Mouse (Mus musculus): ENCODE data around the gene Cmtm4.
A peak's percentile ranks its signal among the peaks of the same experiment; 100 is the strongest.

Gene Cmtm4

DNA sequence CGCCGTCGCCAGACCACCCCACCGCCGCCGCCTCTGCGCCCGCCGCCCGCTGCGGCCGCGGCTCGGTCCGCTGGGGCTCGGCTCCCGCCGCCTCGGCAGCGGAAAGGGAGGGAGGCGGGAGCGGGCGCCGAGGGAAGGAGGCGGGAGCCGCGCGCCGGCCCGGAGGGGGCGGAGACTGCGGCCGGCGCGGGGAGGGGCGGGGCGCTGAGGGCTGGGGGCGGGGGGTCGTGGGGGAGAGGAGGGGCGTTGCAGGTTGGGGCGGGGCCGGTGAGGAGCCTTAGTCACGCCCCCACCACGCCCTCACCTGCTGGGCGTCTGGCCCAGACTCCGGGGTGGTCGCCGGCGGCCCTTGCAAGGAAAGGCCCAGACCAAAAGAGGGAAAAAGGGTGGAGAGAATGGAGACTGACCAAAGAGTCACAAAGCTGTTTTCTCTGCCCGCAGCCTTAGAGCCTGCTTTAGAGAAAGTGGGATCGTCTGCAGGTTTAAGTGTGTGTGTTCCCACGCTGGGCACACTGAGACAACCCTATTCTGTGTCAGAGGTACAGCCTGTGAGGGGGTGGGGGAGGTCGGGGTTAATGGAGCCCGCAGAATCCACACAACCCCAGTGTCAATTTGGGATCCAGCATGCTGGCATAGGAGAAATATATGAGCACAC is at the start of gene Cmtm4:
Gene Cmtm4 (minus strand): TSS at position 105 of the 655 bp plus-strand sequence.
- peak; percentile 50 for DNase-seq

GRCm38 (mm10) chr8:104445248-104445647 is 49.6 kb upstream of the Cmtm4 start:
- no peak for DNase-seq

GRCm38 (mm10) chr8:104443125-104443679 is 47.6 kb upstream of the Cmtm4 start:
- no peak for DNase-seq

DNA sequence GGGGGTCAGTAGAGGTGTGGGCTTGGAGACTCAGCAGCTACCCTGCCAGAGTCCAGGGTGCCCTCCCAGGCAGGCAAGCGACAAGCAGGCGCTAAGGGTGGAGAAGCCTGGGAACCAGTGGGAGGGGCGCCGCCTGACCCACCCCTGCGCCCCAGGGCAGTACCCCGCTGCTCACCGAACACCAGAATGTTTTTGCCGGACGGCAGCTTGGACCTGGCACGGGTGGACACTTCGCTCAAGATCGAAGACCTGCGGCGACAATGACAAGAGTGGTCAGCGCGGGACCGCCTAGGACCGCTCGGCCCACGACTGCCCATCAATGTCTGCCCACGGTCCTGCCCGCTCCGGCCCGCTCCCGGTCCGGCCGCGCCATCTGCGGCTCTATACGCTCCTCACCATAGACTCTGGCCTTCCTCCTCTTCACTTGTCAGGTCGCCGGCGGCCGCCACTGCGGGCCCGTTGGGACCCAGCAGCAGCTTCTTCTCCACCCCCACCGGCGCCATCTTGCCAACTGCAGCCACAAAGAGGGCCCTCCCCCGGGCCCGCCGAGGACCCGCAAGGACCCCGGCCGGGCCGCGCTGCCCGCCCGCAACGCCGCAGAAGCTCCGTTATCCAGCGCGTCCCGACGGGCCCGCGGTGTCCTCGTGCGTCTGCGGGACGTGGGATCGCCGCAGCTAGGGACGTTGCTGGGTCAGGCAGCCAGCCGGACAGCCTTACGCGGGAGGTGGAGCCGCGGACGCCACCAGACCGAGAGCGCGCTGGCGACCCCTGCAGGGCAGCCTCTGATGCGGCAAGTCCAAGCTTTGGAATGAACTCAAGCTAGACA is 46.9 kb upstream of the Cmtm4 start, which contains the start of gene Dync1li2:
Gene Dync1li2 (minus strand): TSS at position 749 of the 826 bp plus-strand sequence.
- peak; percentile 90 for DNase-seq

- no peak for DNase-seq
Observed at GRCm38 (mm10) chr8:104441613-104442012, 46.0 kb upstream of the Cmtm4 start.

GRCm38 (mm10) chr8:104439461-104439860 is 43.9 kb upstream of the Cmtm4 start:
- no peak for DNase-seq

DNA sequence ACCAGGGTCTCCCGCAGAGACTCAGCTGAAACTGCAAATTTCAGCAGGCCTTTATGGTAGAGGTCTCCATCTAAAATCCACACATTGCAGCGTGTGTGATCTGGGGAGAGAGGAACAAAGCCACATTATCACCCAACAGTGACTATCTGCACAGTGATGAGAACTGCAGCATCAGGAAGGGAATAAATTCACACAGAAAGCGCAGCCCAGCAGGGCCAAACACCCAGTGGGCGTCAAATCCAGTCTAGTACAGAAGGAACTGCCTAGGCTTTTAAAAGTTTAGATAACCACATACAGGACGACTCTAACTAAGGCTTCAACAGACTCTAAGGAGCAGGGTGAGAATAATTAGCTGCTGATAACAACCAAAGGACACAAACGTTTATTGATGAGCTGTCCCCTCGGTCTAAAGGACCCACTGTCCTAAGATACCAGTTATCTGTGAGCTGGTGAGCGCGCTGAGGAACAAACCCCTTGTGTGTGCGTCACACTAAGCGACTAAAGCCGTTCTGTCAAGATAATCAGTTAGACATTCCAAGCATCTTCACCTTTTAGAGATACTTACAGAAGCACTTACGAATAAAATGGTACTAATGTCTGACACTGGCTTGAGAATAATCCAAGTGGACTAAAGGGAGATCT is 42.0 kb upstream of the Cmtm4 start:
- DNase-seq: no peak

DNA sequence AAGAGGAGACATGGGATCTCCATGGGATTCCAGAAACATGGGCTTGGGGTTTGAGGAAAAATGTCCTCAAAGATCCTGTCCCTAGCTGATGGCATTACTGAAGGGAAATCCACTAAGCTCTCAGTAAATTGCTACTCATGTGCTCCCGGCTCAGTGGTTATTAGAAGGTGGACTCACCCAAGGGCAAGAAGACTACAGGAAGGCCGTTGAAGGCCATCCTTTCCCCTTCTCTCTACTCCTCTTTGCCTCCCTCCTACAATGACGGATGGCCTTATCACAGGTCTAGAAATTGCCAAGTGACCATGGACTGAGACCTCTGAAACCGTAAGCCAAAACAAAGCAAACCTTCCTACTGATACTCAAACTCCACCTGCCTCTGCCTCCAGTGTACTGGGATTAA is 41.0 kb upstream of the Cmtm4 start:
- no peak for DNase-seq

- peak; percentile 100 for DNase-seq
Observed at GRCm38 (mm10) chr8:104436038-104436437, 40.4 kb upstream of the Cmtm4 start.

DNA sequence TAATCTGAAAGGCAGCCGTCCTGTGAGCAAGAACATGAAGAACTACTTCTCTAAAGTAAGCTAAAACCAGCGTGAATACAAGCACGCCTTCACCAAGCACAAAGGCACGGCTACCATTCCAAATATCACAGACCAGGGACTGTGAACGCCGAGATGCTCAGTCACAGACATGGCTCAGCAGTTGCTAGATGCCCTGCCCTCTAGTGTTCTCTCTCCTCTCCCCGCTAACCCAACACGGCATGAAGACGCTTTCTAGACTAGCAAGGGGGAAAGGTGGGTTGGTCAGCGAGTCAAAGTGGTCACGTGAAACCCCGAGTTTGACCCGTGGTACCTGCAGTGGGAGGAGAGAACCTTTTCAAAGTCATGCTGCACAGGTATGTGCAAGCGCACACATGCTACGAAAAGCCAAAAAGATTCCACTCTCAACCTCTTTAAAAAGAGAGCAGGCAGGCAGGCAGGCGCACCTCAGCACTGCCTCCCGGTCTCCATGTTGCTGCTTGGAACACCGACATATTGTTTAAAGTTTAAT is 39.3 kb upstream of the Cmtm4 start:
- DNase-seq: peak; percentile 32

- DNase-seq: peak; percentile 42
Observed at GRCm38 (mm10) chr8:104434275-104434674, 38.7 kb upstream of the Cmtm4 start.

- no peak for DNase-seq
Observed at GRCm38 (mm10) chr8:104433191-104433842, 37.7 kb upstream of the Cmtm4 start.

DNA sequence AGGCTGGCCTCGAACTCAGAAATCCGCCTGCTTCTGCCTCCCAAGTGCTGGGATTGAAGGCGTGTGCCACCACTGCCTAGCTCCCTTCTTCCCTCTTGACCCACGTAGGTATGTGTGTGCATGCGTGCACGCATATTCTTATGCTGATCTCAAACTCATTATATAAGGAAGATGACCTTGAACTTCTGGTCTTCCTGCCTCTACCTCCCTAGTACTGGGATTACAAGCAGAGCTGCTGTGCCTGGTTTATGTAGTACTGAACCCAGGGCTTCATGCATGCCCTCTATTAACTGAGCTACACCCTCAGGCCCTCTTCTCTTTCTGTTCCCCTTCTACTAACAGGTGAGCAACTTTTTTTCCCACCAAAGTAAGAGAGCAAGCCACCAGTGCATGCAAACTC is 37.0 kb upstream of the Cmtm4 start:
- no peak for DNase-seq

DNA sequence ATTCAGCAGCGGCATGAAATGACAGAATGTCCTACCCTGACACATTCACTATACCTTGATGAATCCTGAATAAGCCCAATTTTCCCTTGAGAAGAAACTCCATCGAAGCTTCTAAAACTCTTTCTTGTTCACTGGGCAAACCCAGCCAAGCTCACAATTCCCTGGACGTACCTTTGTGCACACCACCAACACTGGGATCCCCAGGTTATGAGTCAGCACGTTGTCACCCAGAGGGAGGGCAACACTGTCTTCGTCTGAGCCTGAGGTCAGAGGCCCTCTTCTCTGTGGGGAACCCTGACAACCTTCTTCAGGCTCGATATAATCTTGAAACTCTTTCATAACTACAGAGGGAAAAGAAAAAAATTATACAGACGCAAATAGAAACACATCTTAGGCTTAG is 34.6 kb upstream of the Cmtm4 start:
- DNase-seq: no peak

DNA sequence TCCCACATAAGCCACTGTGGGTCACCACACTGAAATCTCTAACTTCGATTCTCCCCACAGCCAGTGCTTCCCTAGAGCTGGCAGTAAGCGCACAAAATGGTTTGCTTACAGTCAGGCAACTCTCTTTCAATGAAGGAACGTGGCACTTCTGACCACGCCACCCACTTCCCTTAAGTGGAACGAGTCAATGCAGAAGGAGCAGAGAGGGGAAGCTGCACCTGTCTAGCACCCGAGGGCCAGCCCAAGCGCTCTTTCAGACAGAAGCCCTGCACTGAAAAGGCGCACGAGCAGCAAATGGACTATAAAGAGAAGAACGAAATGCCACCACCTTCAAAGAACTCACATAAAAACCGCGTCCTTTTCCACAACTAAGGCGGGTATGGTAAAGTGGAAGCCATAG is 32.1 kb upstream of the Cmtm4 start:
- no peak for DNase-seq

DNA sequence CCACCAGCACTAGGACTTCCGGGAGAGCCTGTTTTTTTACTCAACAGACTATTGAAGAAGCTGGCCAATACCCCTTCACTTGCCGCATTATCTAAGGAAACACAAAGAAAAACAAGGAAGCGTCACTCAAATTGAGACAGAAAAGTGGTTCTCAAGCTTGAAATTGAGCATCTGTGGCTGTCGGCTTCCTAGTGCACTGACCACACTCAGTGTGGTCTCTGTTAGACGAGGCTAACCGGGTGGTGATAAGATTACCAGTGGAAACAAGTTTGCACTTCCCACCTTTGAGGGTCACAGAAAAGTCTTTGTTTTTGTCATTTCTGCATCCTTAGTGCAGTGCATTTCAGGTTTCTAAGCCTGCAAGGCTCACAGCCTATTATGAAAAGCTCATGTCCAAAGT is 26.7 kb upstream of the Cmtm4 start:
- no peak for DNase-seq

- no peak for DNase-seq
Observed at GRCm38 (mm10) chr8:104416022-104416421, 20.4 kb upstream of the Cmtm4 start.

DNA sequence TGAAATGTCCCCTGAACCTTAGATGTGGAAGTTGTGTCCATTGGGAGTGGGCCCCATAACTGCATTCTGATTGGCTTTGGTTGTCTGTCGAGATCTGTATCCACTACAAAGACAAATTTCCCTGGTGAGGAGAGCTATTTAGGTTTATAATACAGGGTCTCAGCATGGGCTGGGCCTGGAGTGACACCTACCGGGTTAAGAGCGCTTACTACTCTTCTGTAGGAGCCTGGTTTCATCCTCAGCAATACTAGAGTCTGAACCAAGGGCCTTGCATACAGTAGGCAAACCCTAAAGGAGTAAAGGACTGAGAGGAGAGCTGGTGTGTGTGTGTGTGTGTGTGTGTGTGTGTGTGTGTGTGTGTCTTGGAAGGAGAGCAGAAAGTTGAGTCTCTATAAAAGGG is 18.6 kb upstream of the Cmtm4 start:
- no peak for DNase-seq

DNA sequence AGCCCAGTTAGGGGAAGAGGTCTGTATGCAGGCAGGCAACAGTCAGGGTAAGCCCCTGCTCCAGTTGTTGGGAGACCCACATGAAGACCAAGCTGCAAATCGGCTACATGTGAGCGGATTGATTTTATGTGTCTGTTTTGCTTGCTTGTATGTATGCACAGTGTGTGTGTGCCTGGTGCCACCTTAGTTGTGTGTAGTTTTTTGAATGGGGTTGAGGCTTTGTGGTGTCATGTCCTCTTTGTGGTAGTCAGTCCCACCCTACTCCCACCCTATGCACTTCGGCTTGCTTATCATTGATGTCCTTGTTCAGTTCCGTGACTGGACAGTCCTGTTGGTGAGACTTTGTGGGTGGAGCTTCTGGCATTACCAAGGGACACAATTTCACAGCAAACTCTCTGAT is 18.2 kb upstream of the Cmtm4 start:
- no peak for DNase-seq

DNA sequence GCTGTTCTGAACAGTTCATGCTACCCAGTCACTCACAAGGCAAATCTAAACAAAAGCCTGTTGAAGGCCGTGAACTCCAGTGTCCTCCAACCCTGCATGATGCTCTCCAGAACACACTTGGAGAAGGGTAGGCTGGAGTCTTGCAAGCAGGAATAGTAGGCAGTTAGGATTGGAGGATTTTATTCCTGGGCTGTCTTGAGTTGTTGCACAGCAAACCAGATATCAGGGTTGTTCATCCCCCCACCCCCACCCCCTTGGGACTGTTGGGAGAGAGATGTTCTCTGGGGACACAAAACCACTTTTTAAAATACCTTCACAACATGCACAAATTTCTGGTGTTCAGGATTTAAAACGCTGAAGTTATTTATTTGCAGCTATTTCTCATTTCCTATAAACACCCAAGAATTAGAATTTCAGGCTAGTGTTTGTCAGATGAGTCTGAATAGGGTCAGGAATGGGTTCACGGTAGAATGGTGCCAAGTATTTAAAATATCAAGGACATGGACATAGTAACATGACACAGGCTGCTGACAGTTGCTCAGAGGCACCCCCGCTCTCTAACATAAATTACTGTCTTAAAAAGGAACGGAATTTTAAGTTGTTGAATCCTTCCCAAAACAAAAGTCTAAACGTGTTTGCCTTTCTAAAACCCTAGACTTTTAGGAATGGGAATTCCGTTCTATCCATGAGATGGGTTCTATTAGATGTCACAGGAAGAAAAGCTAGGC is 17.4 kb upstream of the Cmtm4 start:
- DNase-seq: no peak

DNA sequence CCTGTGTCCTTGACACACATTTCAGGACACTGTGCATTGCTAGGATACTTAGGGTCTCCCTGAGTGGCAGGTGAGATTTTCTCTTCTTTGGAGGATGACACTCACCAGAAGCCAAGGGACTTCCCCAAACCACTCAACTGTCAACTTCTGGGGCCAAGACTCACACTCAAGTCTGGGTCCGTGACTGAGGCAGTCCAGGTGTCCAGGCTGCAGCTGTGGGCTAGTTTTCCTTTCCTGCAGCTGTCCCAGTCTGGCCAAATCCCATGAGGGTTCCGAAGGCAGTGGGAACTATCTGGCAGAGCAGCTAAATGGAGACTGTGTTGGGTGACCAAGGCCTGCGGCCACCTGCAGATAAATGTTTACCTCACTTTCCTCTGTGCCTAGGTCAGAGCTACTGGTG is 16.4 kb upstream of the Cmtm4 start:
- DNase-seq: no peak

DNA sequence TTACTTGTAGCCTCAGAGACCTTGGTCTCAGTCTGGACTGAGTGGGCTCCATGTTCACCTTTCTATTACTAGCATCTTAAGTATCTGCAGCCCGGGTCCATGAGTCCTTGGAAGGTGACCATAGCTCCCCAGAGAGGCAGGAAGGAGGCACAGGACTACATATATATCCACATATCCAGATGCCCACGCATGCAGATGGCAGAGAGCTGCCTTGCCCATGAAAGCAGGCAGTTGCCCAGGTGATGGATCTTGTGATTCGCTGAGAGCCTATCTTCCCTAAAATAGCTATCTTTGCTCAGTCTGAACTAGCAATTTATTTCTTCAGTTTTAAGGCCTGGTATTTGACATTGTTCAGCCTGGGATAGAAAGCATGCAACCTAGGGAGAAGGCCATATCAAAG is 15.9 kb upstream of the Cmtm4 start:
- no peak for DNase-seq
